Mouse (Mus musculus): ENCODE measurements around the gene Doc2g. TPM values are rescaled to one million over a fixed set of nuclear protein-coding genes. Genes with fewer than 3 reads are reported as not detected.
"Not testable (repeated sequence)": the region's sequence is repeated elsewhere in the genome, so short reads cannot be mapped to it uniquely, and the experiment has no call there.

Gene Doc2g
- polyA plus RNA-seq, 1 experiment from 2014 or later: 5.4 TPM

DNA sequence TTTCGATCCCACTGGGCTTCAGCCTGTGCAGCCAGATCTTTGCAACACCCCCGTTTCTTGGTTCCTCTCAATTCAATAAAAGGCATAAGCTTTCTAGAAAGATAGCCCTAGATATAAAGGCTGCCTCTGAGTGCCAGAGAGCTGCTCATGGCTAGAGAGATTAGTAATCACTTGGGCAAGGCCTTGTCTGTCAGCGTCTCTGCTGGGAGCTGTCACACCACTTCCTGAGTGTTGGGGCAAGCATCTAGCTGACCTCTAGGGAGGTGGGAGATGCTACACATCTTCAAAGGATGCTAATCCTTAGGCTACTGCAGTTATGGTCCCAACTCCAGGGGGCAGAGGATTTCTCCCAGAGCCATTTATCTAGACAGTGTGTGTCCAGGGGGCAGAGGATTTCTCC lies 35.9 kb upstream of the Doc2g start:
- peaks cover 6% of the 10 kb centered on the region; the same call in 1 of the 2 replicates for H3K4me1 ChIP-seq
- no peaks in the 10 kb centered on the region for H3K9me3 ChIP-seq (replicated peaks)
- H3K36me3 ChIP-seq: no peaks in the 10 kb centered on the region
- ATAC-seq (ENCODE audit: insufficient number of reproducible peaks, low FRiP score, low TSS enrichment, low read depth): no peak
- 56% methylated on average over 3 of the region's 3 CpGs for WGBS
- H3K9ac ChIP-seq: no peak overlapping the region
- no peak overlapping the region for H3K4me3 ChIP-seq (replicated peaks)
- H3K4me2 ChIP-seq (replicated peaks): no peak overlapping the region
- H3K27me3 ChIP-seq: no peaks in the 10 kb centered on the region
- H3K27ac ChIP-seq (replicated peaks): no peak overlapping the region

DNA sequence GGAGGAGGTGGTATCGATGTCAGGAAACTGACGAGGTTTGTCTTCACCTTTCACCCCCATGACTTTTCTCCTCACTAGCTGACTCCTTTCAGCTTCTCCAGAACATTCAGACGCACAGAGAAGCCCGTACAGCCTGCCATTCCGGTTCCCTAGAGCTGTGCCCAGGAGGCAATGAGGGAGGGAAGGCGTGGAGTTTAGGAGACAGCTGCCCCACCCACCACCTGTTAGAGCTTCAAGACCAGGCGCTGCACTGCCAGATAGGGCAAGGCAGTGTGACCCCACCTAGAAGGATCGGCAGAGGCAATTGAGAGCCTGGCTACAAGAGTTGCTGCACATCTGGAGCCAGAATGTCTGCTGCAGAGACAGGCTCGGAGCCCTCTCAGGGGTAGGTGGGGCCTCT lies 30.9 kb upstream of the Doc2g start, which contains the start of gene Aldh3b2:
Aldh3b2 (plus strand) TSS at position 100 of the 400 bp plus-strand sequence.
- Histone ChIP-seq H3K4me3 (replicated peaks) (no peak within 1 kb of the TSS), H3K27me3 (no peaks in the 10 kb centered on the region), H3K4me1 (peaks cover 12% of the 10 kb centered on the region), H3K9ac (no peak within 1 kb of the TSS), H3K27ac (replicated peaks) (peak within 1 kb of the TSS; percentile 65), H3K4me2 (replicated peaks) (peak within 1 kb of the TSS; percentile 12; the same call in 1 of the 2 replicates), H3K9me3 (replicated peaks) (no peaks in the 10 kb centered on the region), H3K36me3 (no peaks in the 10 kb centered on the region)
- 19% methylated on average over 9 of the region's 9 CpGs for WGBS
- ATAC-seq (ENCODE audit: insufficient number of reproducible peaks, low FRiP score, low TSS enrichment, low read depth): peak; percentile 40; the same call in 1 of the 2 replicates

GRCm38 (mm10) chr19:3974608-3975007 lies 28.5 kb upstream of the Doc2g start:
- 58% methylated on average over 6 of the region's 6 CpGs for WGBS
- not testable (repeated sequence) for H3K36me3 ChIP-seq; H3K27me3 ChIP-seq; H3K9me3 ChIP-seq (replicated peaks); H3K27ac ChIP-seq (replicated peaks); H3K9ac ChIP-seq; H3K4me3 ChIP-seq (replicated peaks); ATAC-seq (ENCODE audit: insufficient number of reproducible peaks, low FRiP score, low TSS enrichment, low read depth); H3K4me2 ChIP-seq (replicated peaks)
- peaks cover 12% of the 10 kb centered on the region for H3K4me1 ChIP-seq

- 55% methylated on average over 2 of the region's 2 CpGs for WGBS
- no peaks in the 10 kb centered on the region for H3K36me3 ChIP-seq
- no peaks in the 10 kb centered on the region for H3K9me3 ChIP-seq (replicated peaks)
- H3K27me3 ChIP-seq: no peaks in the 10 kb centered on the region
- ATAC-seq (ENCODE audit: insufficient number of reproducible peaks, low FRiP score, low TSS enrichment, low read depth): no peak
- H3K27ac ChIP-seq (replicated peaks): no peak overlapping the region
- peaks cover 16% of the 10 kb centered on the region for H3K4me1 ChIP-seq
- H3K4me3 ChIP-seq (replicated peaks): no peak overlapping the region
- no peak overlapping the region for H3K4me2 ChIP-seq (replicated peaks)
- H3K9ac ChIP-seq: no peak overlapping the region
These were observed 27.2 kb upstream of the Doc2g start for GRCm38 (mm10) chr19:3975866-3976265.

- 11% methylated on average over 4 of the region's 4 CpGs for WGBS
- no peak overlapping the region for H3K4me2 ChIP-seq (replicated peaks)
- ATAC-seq (ENCODE audit: insufficient number of reproducible peaks, low FRiP score, low TSS enrichment, low read depth): peak; percentile 70
- peaks cover 8% of the 10 kb centered on the region for H3K4me1 ChIP-seq
- no peaks in the 10 kb centered on the region for H3K9me3 ChIP-seq (replicated peaks)
- H3K36me3 ChIP-seq: no peaks in the 10 kb centered on the region
- no peak overlapping the region for H3K9ac ChIP-seq
- H3K27ac ChIP-seq (replicated peaks): no peak overlapping the region
- H3K27me3 ChIP-seq: no peaks in the 10 kb centered on the region
- no peak overlapping the region for H3K4me3 ChIP-seq (replicated peaks)
These were observed 22.8 kb upstream of the Doc2g start for GRCm38 (mm10) chr19:3980309-3980708.

DNA sequence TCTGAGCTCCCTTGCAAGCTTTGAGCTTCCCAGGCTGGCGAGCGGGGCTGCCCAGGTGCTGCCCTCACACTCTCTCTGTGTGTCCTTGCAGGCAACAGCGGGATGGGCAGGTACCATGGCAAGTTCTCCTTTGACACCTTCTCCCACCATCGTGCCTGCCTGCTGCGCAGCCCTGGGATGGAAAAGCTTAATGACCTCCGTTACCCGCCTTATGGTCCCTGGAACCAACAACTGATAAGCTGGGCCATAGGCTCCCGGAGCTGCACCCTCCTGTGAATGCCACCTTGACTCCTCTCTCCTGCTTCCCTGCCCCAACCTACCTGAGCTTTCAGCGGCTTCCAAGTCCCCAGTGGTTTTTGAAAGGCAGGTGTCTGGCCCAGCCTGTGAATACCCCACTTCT lies 22.2 kb upstream of the Doc2g start:
- Histone ChIP-seq H3K4me2 (replicated peaks) (no peak overlapping the region), H3K4me3 (replicated peaks) (no peak overlapping the region), H3K4me1 (peaks cover 8% of the 10 kb centered on the region), H3K27ac (replicated peaks) (no peak overlapping the region), H3K36me3 (no peaks in the 10 kb centered on the region), H3K27me3 (no peaks in the 10 kb centered on the region), H3K9ac (no peak overlapping the region), H3K9me3 (replicated peaks) (no peaks in the 10 kb centered on the region)
- ATAC-seq (ENCODE audit: insufficient number of reproducible peaks, low FRiP score, low TSS enrichment, low read depth): no peak
- 78% methylated on average over 9 of the region's 9 CpGs for WGBS

DNA sequence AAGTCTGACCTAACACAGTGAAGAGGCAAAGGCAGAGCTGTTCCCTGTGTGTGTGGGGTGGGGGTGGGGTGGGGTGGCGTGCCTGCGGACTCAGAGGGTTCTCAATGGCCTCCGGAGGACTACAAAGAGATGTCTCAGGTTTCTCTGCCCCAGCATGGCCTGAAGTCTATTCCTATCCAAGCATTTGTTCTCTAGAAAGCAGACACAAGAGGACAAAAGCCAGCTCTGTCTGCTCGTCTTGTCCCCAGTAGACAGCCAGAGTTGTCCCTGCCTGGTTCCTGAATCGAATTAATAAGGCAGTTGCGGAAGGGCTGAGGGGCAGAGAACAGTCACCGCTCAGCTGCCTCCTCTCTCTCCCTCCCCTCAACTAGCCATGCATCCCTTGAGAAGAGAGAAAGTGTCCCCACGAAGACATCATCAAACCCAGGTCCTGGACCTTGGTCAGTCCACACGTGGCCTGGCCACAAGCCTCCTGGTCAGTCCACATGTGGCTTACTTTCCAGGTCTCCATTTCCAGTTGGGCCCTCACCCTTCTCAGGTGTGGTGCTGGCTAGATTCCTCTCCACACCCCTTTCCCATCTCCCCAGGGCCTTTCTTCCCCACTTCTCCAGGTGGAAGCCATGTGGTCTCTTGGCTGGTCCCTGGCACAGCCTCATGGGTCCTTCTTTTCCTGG lies 19.4 kb upstream of the Doc2g start:
- no peak overlapping the region for H3K9ac ChIP-seq
- no peak overlapping the region for H3K4me2 ChIP-seq (replicated peaks)
- H3K27ac ChIP-seq (replicated peaks): 0 out of 2 replicates have a peak overlapping the region, but pooled peaks have one; percentile 6
- no peaks in the 10 kb centered on the region for H3K36me3 ChIP-seq
- H3K9me3 ChIP-seq (replicated peaks): no peaks in the 10 kb centered on the region
- H3K4me1 ChIP-seq: peaks cover 20% of the 10 kb centered on the region
- 36% methylated on average over 9 of the region's 9 CpGs for WGBS
- no peak for ATAC-seq (ENCODE audit: insufficient number of reproducible peaks, low FRiP score, low TSS enrichment, low read depth)
- H3K27me3 ChIP-seq: no peaks in the 10 kb centered on the region
- no peak overlapping the region for H3K4me3 ChIP-seq (replicated peaks)

DNA sequence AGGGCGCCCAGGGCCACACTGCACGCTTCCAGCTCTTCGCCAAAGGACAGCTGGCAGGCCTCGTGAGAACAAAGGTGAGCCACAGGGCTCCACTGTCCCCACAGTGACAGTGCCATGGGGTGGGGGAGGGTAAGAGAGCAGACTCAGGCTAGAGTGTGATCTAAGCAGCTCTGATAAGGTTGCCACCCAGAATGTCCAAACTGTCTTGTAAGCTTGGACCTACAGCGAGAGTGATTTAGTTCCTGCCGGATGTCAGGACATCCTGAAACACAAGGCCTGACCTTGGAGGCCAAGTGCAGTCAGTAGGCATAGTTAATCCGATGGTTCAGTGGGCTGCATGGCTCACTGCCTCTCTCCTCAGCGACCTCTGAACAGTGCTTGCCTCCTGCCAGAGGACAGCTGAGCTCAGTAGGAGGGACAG lies 17.8 kb upstream of the Doc2g start:
- no peak for ATAC-seq (ENCODE audit: insufficient number of reproducible peaks, low FRiP score, low TSS enrichment, low read depth)
- Histone ChIP-seq H3K4me2 (replicated peaks) (no peak overlapping the region), H3K36me3 (no peaks in the 10 kb centered on the region), H3K9ac (no peak overlapping the region), H3K4me3 (replicated peaks) (no peak overlapping the region), H3K27me3 (no peaks in the 10 kb centered on the region), H3K27ac (replicated peaks) (0 out of 2 replicates have a peak overlapping the region, but pooled peaks have one; percentile 24), H3K4me1 (peaks cover 16% of the 10 kb centered on the region), H3K9me3 (replicated peaks) (no peaks in the 10 kb centered on the region)
- 47% methylated on average over 8 of the region's 8 CpGs for WGBS

DNA sequence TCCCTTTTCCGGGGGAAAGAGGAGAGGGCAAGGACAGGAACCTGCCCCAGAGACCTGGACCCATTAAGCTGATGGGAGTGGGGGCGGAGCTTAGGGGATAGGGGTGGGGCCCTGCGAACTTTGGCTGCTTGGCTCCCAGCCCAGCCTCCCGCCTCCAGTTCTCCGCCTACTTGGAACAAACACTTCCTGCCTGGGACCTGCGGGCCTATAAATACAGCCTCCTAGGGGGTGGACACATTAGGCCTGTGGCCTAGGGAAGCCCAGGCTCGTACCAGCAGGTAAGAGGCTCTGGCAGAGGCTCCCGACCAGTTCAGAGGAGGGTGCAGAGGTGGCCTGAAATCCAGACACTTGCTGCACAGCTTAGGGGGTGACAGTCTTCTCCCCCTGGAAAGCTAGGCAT lies 16.8 kb upstream of the Doc2g start, which contains the start of gene Acy3:
Acy3 (plus strand) TSS at position 237 of the 400 bp plus-strand sequence.
- H3K4me3 ChIP-seq (replicated peaks): no peak within 1 kb of the TSS; the same call in 1 of the 2 replicates
- peak within 1 kb of the TSS; percentile 26 for H3K4me2 ChIP-seq (replicated peaks)
- H3K36me3 ChIP-seq: no peaks in the 10 kb centered on the region
- no peaks in the 10 kb centered on the region for H3K27me3 ChIP-seq
- WGBS: 9% methylated on average over 8 of the region's 8 CpGs
- H3K4me1 ChIP-seq: peaks cover 16% of the 10 kb centered on the region
- H3K9ac ChIP-seq: no peak within 1 kb of the TSS
- H3K27ac ChIP-seq (replicated peaks): peak within 1 kb of the TSS; percentile 24; the same call in 1 of the 2 replicates
- H3K9me3 ChIP-seq (replicated peaks): no peaks in the 10 kb centered on the region
- no peak for ATAC-seq (ENCODE audit: insufficient number of reproducible peaks, low FRiP score, low TSS enrichment, low read depth)

DNA sequence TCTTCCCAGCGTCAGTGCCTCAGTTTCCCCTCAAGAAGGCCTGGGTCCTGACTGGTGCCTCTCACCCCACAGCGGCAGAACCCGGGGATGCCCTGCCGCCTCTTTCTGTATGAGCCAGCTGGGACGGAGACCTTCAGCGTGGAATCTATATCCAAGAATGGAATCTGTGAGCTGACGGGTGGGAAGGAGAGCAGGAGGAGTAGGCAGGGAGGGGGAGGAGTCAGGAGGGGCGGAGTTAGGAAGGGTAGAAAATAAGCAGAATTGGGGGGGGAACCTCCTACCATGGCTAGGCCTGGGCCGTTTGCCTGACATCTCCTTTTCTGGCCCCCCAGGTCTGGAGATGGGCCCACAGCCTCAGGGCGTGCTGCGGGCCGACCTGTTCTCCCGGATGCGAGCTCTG lies 15.0 kb upstream of the Doc2g start:
- Histone ChIP-seq H3K9ac (no peak overlapping the region), H3K27me3 (no peaks in the 10 kb centered on the region), H3K27ac (replicated peaks) (no peak overlapping the region), H3K4me3 (replicated peaks) (no peak overlapping the region), H3K4me2 (replicated peaks) (no peak overlapping the region), H3K36me3 (no peaks in the 10 kb centered on the region), H3K4me1 (peaks cover 16% of the 10 kb centered on the region), H3K9me3 (replicated peaks) (no peaks in the 10 kb centered on the region)
- no peak for ATAC-seq (ENCODE audit: insufficient number of reproducible peaks, low FRiP score, low TSS enrichment, low read depth)
- WGBS: 82% methylated on average over 14 of the region's 14 CpGs

- no peak overlapping the region for H3K4me2 ChIP-seq (replicated peaks)
- ATAC-seq (ENCODE audit: insufficient number of reproducible peaks, low FRiP score, low TSS enrichment, low read depth): no peak
- no peak overlapping the region for H3K27ac ChIP-seq (replicated peaks)
- no peaks in the 10 kb centered on the region for H3K27me3 ChIP-seq
- H3K9ac ChIP-seq: no peak overlapping the region
- WGBS: 85% methylated on average over 4 of the region's 4 CpGs
- peaks cover 14% of the 10 kb centered on the region for H3K4me1 ChIP-seq
- H3K4me3 ChIP-seq (replicated peaks): no peak overlapping the region
- no peaks in the 10 kb centered on the region for H3K36me3 ChIP-seq
- no peaks in the 10 kb centered on the region for H3K9me3 ChIP-seq (replicated peaks)
These were observed 14.4 kb upstream of the Doc2g start for GRCm38 (mm10) chr19:3988750-3989149.

DNA sequence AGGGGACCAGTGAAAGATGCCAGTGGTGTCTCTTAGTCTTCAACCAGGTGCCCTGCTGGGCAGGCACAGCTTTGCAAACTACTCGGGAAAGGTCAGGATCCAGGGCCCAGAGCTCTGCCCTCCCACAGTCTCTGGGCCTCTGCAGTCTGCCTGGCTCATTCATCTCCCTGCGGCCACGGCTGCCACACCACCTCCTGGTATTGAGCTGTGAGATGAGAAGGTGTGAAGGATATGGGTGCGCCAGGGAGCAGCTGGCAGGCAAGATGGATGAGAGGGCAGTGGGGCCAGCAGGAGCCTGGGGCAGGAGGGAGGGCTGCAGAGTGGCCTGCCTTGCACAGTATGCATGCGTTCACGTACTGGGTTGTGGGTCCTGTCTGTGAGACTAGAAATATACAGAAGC lies 12.3 kb upstream of the Doc2g start:
- Histone ChIP-seq H3K27me3 (no peaks in the 10 kb centered on the region), H3K36me3 (no peaks in the 10 kb centered on the region), H3K4me2 (replicated peaks) (no peak overlapping the region), H3K27ac (replicated peaks) (no peak overlapping the region), H3K9ac (no peak overlapping the region), H3K4me1 (peaks cover 11% of the 10 kb centered on the region), H3K4me3 (replicated peaks) (no peak overlapping the region), H3K9me3 (replicated peaks) (no peaks in the 10 kb centered on the region)
- ATAC-seq (ENCODE audit: insufficient number of reproducible peaks, low FRiP score, low TSS enrichment, low read depth): no peak
- WGBS: 61% methylated on average over 6 of the region's 6 CpGs
